Mouse (Mus musculus) spleen, adult 2 months (tissue): ENCODE measurements around the gene Larp7.

Experiments used
- CTCF ChIP-seq: fragments of 200-500 bp; IDR thresholded peaks from 2 replicates; pipeline ENCODE4 v1.5.1; 2011; ENCODE audit warnings: mild to moderate bottlenecking, inconsistent platforms; ENCODE audit not compliant: insufficient read depth, insufficient read length, insufficient replicate concordance; ENCODE audit errors: extremely low read depth
- POLR2A ChIP-seq: fragments of 200-500 bp; IDR thresholded peaks from 2 replicates; pipeline ENCODE4 v1.6.1; 2011; ENCODE audit warnings: low read depth, low read length, inconsistent platforms

GRCm38 (mm10) chr3:127558201-127558600 lies 5.1 kb upstream of the Larp7 start:
- TF ChIP-seq CTCF (no peak), POLR2A (no peak)
